1 mouse cellular context compared by ENCODE assay signal in genomic region chr4:99944606-99945005, GRCm38 (mm10).
TF ChIP-seq lines count a peak whose summit lies in the region.

No protein-coding gene starts in this region.

TF ChIP-seq in CH12.LX, 34 proteins besides CTCF, POLR2A, EP300 and RAD21 (continued from another document):
- TF ChIP-seq USF1 (IDR thresholded peaks at IDR 0.05; ENCODE audit: low read depth, low read length) (peak; percentile 37; the same call in 1 of the 2 replicates), SMC3 (IDR thresholded peaks at IDR 0.05; ENCODE audit: low read depth, low read length) (no peak), ETS1 (conservative IDR thresholded peaks at IDR 0.05; ENCODE audit: low read depth, low read length) (peak; percentile 95), TCF12 (IDR thresholded peaks at IDR 0.05; ENCODE audit: low read depth, low read length) (0 out of 2 replicates have a peak, but pooled peaks have one; percentile 53), USF2 (conservative IDR thresholded peaks at IDR 0.05; ENCODE audit: low read depth, low read length) (peak; percentile 11; the same call in 1 of the 2 replicates), CHD1 (IDR thresholded peaks at IDR 0.05; ENCODE audit: low read depth, low read length) (no peak), UBTF (IDR thresholded peaks at IDR 0.05; ENCODE audit: low read depth, low read length) (no peak), SIN3A (IDR thresholded peaks at IDR 0.05; ENCODE audit: low read length) (0 out of 2 replicates have a peak, but pooled peaks have one; percentile 31), NELFE (IDR thresholded peaks at IDR 0.05; ENCODE audit: low read depth, low read length) (no peak), E2F4 (IDR thresholded peaks at IDR 0.05; ENCODE audit: insufficient replicate concordance, low read depth, low read length) (no peak)
